Mouse (Mus musculus) ES-CJ7 (cell line): ENCODE measurements around the gene Gatm.

Experiments
- DNase-seq: peaks from one replicate; pipeline ENCODE4 v3.0.0; 2011; ENCODE audit warnings: low read depth, low spot score

The Gatm gene

GRCm38 (mm10) chr2:122608820-122609219 lies 2.3 kb downstream of the Gatm start:
- DNase-seq = no peak

- no peak for DNase-seq
These were observed 5.3 kb downstream of the Gatm start for GRCm38 (mm10) chr2:122605829-122606228.

GRCm38 (mm10) chr2:122601354-122601753 lies 9.7 kb downstream of the Gatm start:
- DNase-seq = no peak

- no peak for DNase-seq
These were observed 11.4 kb downstream of the Gatm start for GRCm38 (mm10) chr2:122599736-122600135.

GRCm38 (mm10) chr2:122595461-122595860 lies 15.6 kb downstream of the Gatm start:
- DNase-seq = no peak

- DNase-seq = no peak
These were observed 19.9 kb downstream of the Gatm start for GRCm38 (mm10) chr2:122591213-122591612.

GRCm38 (mm10) chr2:122590351-122590750 lies 20.8 kb downstream of the Gatm start:
- DNase-seq = no peak

GRCm38 (mm10) chr2:122587861-122588519 lies 23.1 kb downstream of the Gatm start:
- DNase-seq = no peak

- no peak for DNase-seq
These were observed 24.8 kb downstream of the Gatm start for GRCm38 (mm10) chr2:122586258-122586657.

GRCm38 (mm10) chr2:122582324-122582723 lies 28.8 kb downstream of the Gatm start:
- DNase-seq = no peak

GRCm38 (mm10) chr2:122581361-122582017 lies 29.6 kb downstream of the Gatm start:
- DNase-seq = no peak

GRCm38 (mm10) chr2:122580426-122580825 lies 30.7 kb downstream of the Gatm start:
- no peak for DNase-seq

- DNase-seq = no peak
These were observed 33.8 kb downstream of the Gatm start for GRCm38 (mm10) chr2:122577316-122577715.

GRCm38 (mm10) chr2:122576295-122576694 lies 34.8 kb downstream of the Gatm start:
- no peak for DNase-seq

GRCm38 (mm10) chr2:122575470-122575869 lies 35.6 kb downstream of the Gatm start:
- DNase-seq = no peak

- no peak for DNase-seq
These were observed 38.7 kb downstream of the Gatm start for GRCm38 (mm10) chr2:122572438-122572837.

- no peak for DNase-seq
These were observed 39.8 kb downstream of the Gatm start for GRCm38 (mm10) chr2:122571326-122571725.

GRCm38 (mm10) chr2:122570430-122570829 lies 40.7 kb downstream of the Gatm start:
- DNase-seq = no peak

GRCm38 (mm10) chr2:122569439-122569838 lies 41.7 kb downstream of the Gatm start:
- DNase-seq = peak; percentile 14

- no peak for DNase-seq
These were observed 48.9 kb downstream of the Gatm start for GRCm38 (mm10) chr2:122562251-122562650.

GRCm38 (mm10) chr2:122561221-122561620 lies 49.9 kb downstream of the Gatm start:
- DNase-seq = no peak

- DNase-seq = peak; percentile 54
These were observed 52.8 kb downstream of the Gatm start for GRCm38 (mm10) chr2:122558317-122558716.
